Mouse (Mus musculus) ES-Bruce4 (cell line): Measurements from ENCODE around the gene Cyb5r3. TPM values are rescaled to one million over a fixed set of nuclear protein-coding genes. Genes with fewer than 3 reads are reported as not detected.
A peak's percentile ranks its signal among the peaks of the same experiment; 100 is the strongest.

Experiments used
- H3K27ac ChIP-seq: 2 replicates; pipeline ENCODE4 v1.5.1; 2012; ENCODE audit warnings: low read length, inconsistent platforms; ENCODE audit not compliant: insufficient read depth
- H3K27me3 ChIP-seq: 2 replicates; pipeline ENCODE4 v1.6.1; 2012; ENCODE audit warnings: mild to moderate bottlenecking, low read length, inconsistent platforms; ENCODE audit not compliant: control insufficient read depth, poor library complexity, insufficient read depth, severe bottlenecking
- H3K36me3 ChIP-seq: 2 replicates; pipeline ENCODE4 v1.6.1; 2012; ENCODE audit warnings: inconsistent platforms, mild to moderate bottlenecking, low read length, moderate library complexity; ENCODE audit not compliant: control insufficient read depth, poor library complexity, insufficient read depth, severe bottlenecking
- H3K4me1 ChIP-seq: one replicate; pipeline ENCODE4 v1.8.1; 2011; ENCODE audit warnings: low read length; ENCODE audit not compliant: control insufficient read depth, insufficient read depth
- H3K4me3 ChIP-seq: 2 replicates; pipeline ENCODE4 v1.5.1; 2011; ENCODE audit warnings: low read depth, mild to moderate bottlenecking, low read length
- H3K9ac ChIP-seq: 2 replicates; pipeline ENCODE4 v1.6.1; 2012; ENCODE audit warnings: low read depth, mild to moderate bottlenecking, inconsistent platforms; ENCODE audit not compliant: poor library complexity, severe bottlenecking
- H3K9me3 ChIP-seq: replicated peaks from 2 replicates; pipeline ENCODE4 v1.6.1; 2012; ENCODE audit warnings: mild to moderate bottlenecking, low read length, inconsistent platforms; ENCODE audit not compliant: control insufficient read depth, poor library complexity, insufficient read depth, severe bottlenecking
- CTCF ChIP-seq: IDR thresholded peaks from one replicate; pipeline ENCODE4 v1.8.1; 2011; ENCODE audit warnings: low read depth, low read length
- EP300 ChIP-seq: IDR thresholded peaks from 2 replicates; pipeline ENCODE4 v1.6.1; 2011; ENCODE audit warnings: low read depth, low read length; ENCODE audit not compliant: insufficient read depth
- POLR2A ChIP-seq: IDR thresholded peaks from one replicate; pipeline ENCODE4 v1.8.1; 2011; ENCODE audit warnings: low read length; ENCODE audit not compliant: insufficient read depth
- polyA plus RNA-seq: library from polyadenylated mRNA; stranded (reverse); fragments of >200 nt; gene quantifications from 2 replicates; pipeline ENCODE4 v1.2.4, GENCODE M21; 2011; ENCODE audit warnings: low read depth; ENCODE audit not compliant: missing spikeins, insufficient read depth, insufficient read length

The Cyb5r3 gene
- polyA plus RNA-seq, 1 experiment = 188 TPM

GRCm38 (mm10) chr15:83149196-83150072 is 23.0 kb downstream of the Cyb5r3 start, which contains the start of gene Poldip3:
Poldip3 (minus strand) TSS chr15:83149384.
- H3K27me3 ChIP-seq = no peaks in the 10 kb centered on the region
- H3K4me1 ChIP-seq = no peaks in the 10 kb centered on the region
- H3K36me3 ChIP-seq = peaks cover 12% of the 10 kb centered on the region
- no peak for TF ChIP-seq CTCF
- TF ChIP-seq POLR2A = peak; percentile 100
- peak within 1 kb of the TSS; percentile 99 for H3K4me3 ChIP-seq
- peak within 1 kb of the TSS; percentile 96 for H3K27ac ChIP-seq
- peak within 1 kb of the TSS; percentile 94 for H3K9ac ChIP-seq
- no peaks in the 10 kb centered on the region for H3K9me3 ChIP-seq

- Histone ChIP-seq H3K4me1 (no peaks in the 10 kb centered on the region), H3K27me3 (no peaks in the 10 kb centered on the region), H3K36me3 (peaks cover 12% of the 10 kb centered on the region), H3K9me3 (no peaks in the 10 kb centered on the region), H3K4me3 (peak overlapping the region; percentile 99), H3K27ac (peak overlapping the region; percentile 63; the same call in 1 of the 2 replicates), H3K9ac (peak overlapping the region; percentile 94)
- TF ChIP-seq POLR2A (no peak), CTCF (no peak), EP300 (no peak)
Observed at GRCm38 (mm10) chr15:83148801-83149195, 23.6 kb downstream of the Cyb5r3 start.

GRCm38 (mm10) chr15:83148395-83148794 is 24.0 kb downstream of the Cyb5r3 start:
- Histone ChIP-seq H3K4me1 (no peaks in the 10 kb centered on the region), H3K9ac (peak overlapping the region; percentile 94), H3K27me3 (no peaks in the 10 kb centered on the region), H3K27ac (no peak overlapping the region), H3K4me3 (peak overlapping the region; percentile 99), H3K9me3 (no peaks in the 10 kb centered on the region), H3K36me3 (peaks cover 12% of the 10 kb centered on the region)
- no peak for TF ChIP-seq CTCF
- TF ChIP-seq POLR2A = no peak
- TF ChIP-seq EP300 = no peak

GRCm38 (mm10) chr15:83145541-83145940 is 26.9 kb downstream of the Cyb5r3 start:
- TF ChIP-seq CTCF (no peak), EP300 (no peak), POLR2A (no peak)
- Histone ChIP-seq H3K27me3 (no peaks in the 10 kb centered on the region), H3K9me3 (no peaks in the 10 kb centered on the region), H3K27ac (no peak overlapping the region), H3K4me1 (no peaks in the 10 kb centered on the region), H3K9ac (no peak overlapping the region), H3K4me3 (no peak overlapping the region), H3K36me3 (peaks cover 12% of the 10 kb centered on the region)

GRCm38 (mm10) chr15:83142861-83143260 is 29.5 kb downstream of the Cyb5r3 start:
- Histone ChIP-seq H3K4me1 (no peaks in the 10 kb centered on the region), H3K27ac (no peak overlapping the region), H3K9me3 (no peaks in the 10 kb centered on the region), H3K36me3 (peaks cover 21% of the 10 kb centered on the region), H3K9ac (no peak overlapping the region), H3K27me3 (no peaks in the 10 kb centered on the region), H3K4me3 (no peak overlapping the region)
- TF ChIP-seq CTCF (no peak), EP300 (no peak), POLR2A (no peak)

- Histone ChIP-seq H3K4me1 (no peaks in the 10 kb centered on the region), H3K9me3 (no peaks in the 10 kb centered on the region), H3K4me3 (no peak overlapping the region), H3K36me3 (peaks cover 66% of the 10 kb centered on the region), H3K9ac (no peak overlapping the region), H3K27ac (no peak overlapping the region), H3K27me3 (no peaks in the 10 kb centered on the region)
- TF ChIP-seq POLR2A (no peak), EP300 (no peak), CTCF (no peak)
Observed at GRCm38 (mm10) chr15:83135654-83136053, 36.7 kb downstream of the Cyb5r3 start.
